Mouse (Mus musculus) liver, postnatal 0 days (tissue): ENCODE measurements at regions not wholly inside any gene's neighbourhood (a gene's known extent, or its start where the extent isn't known, plus 50 kb on each side); places are given as distances from the start of the nearest gene placed in this dataset.

Experiments used
- CTCF ChIP-seq: sonication (generic); IDR thresholded peaks from 2 replicates; pipeline ENCODE4 v1.5.1; 2016; ENCODE audit warnings: antibody characterized with exemption, low read depth
- EP300 ChIP-seq: IDR thresholded peaks from 2 replicates; pipeline ENCODE4 v1.6.1; 2016; ENCODE audit warnings: antibody characterized with exemption, low read depth, mild to moderate bottlenecking

DNA sequence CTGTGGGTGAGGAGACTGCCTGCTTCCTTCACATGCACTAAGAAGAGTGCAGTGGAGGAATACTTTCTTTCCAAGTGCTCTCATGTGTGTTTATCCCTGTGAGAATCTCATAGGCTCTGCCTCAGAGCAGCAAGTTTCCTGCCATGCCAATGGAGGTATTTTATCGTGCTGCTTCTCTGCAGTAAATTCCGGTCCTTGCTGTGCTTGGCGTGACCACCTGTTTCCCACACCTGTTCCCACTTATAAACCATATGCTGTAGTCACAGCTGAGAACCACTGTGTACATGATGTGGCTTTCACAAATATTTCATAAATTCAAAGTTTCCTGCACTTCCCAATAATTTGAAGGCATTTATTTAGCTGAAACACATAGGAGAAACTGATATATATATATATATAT is 634.0 kb downstream of the Stim2 start:
- TF ChIP-seq EP300 (no peak), CTCF (no peak)
